Mouse (Mus musculus) olfactory bulb, adult 2 months (tissue): ENCODE results near the gene Ywhag. TPM values are rescaled to one million over a fixed set of nuclear protein-coding genes. Genes with fewer than 3 reads are reported as not detected.

Source experiments
- H3K27ac ChIP-seq: fragments of 200-500 bp; 2 replicates; pipeline ENCODE4 v1.5.1; 2012; ENCODE audit warnings: low read depth, low read length; ENCODE audit not compliant: insufficient read depth
- H3K4me1 ChIP-seq: fragments of 200-500 bp; 2 replicates; pipeline ENCODE4 v1.6.1; 2012; ENCODE audit warnings: low read length; ENCODE audit not compliant: control insufficient read depth, insufficient read depth
- H3K4me3 ChIP-seq: fragments of 200-500 bp; 2 replicates; pipeline ENCODE4 v1.5.1; 2012; ENCODE audit warnings: mild to moderate bottlenecking, low read depth, low read length, moderate library complexity; ENCODE audit not compliant: insufficient read depth
- CTCF ChIP-seq: fragments of 200-500 bp; IDR thresholded peaks from 2 replicates; pipeline ENCODE4 v1.5.1; 2012; ENCODE audit warnings: low read depth, mild to moderate bottlenecking, low read length, moderate library complexity; ENCODE audit not compliant: insufficient read depth
- POLR2A ChIP-seq: fragments of 200-500 bp; IDR thresholded peaks from 2 replicates; pipeline ENCODE4 v1.6.1; 2012; ENCODE audit warnings: mild to moderate bottlenecking, low read depth, low read length, moderate library complexity; ENCODE audit not compliant: insufficient read depth
- WGBS: fragments of 180-500 bp; shearing (Covaris S2); methylation state at CpG from one replicate; pipeline ENCODE4 v1.1.7; 2018; 5-methylcytosine and 5-hydroxymethylcytosine counted together
- polyA plus RNA-seq: library from polyadenylated mRNA; stranded (reverse); fragments of >200 nt; gene quantifications from 2 replicates; pipeline ENCODE4 v1.2.4, GENCODE M21; 2012; ENCODE audit warnings: low replicate concordance; ENCODE audit not compliant: missing spikeins, insufficient read depth, insufficient read length

The Ywhag gene
- polyA plus RNA-seq, 1 experiment = 282 TPM

DNA sequence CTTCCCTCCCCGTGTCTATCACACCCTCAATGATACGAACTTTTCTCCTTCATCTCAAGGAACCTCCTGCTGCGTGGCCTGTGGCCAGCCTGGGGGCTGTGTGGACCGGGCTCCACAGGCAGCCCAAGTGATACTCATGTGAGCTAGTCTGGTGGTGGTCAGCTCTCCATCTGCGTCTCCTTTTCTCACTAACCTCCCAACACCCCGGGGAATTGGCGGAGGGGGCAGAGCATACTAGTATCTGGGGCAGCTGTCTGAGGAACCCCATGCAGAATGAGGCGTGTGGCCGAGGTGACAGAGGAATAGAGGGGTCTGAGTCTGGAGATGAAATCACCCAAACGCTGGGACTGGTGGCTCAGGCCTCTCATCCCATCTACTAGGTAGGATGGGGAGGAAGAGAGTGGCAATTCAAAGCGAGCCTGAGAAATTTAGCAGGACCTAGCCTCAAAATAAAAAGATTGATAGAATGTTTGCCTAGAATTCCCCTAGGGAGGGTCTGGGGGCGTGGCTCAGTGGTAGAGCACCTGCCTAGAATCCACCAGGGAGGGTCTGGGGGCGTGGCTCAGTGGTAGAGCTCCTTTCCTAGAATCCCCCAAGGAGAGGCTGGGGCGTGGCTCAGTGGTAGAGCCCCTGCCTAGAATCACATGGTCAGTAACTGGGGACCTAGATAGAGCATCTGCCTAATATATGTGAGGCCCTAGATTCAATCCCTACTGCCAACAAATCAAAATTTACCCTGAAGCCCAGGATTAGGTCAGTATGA lies 64.6 kb downstream of the Ywhag start:
- TF ChIP-seq POLR2A (no peak), CTCF (no peak)
- H3K4me3 ChIP-seq = no peak overlapping the region
- WGBS = 81% methylated on average over 14 of the region's 14 CpGs
- peaks cover 27% of the 10 kb centered on the region for H3K4me1 ChIP-seq
- no peak overlapping the region for H3K27ac ChIP-seq

DNA sequence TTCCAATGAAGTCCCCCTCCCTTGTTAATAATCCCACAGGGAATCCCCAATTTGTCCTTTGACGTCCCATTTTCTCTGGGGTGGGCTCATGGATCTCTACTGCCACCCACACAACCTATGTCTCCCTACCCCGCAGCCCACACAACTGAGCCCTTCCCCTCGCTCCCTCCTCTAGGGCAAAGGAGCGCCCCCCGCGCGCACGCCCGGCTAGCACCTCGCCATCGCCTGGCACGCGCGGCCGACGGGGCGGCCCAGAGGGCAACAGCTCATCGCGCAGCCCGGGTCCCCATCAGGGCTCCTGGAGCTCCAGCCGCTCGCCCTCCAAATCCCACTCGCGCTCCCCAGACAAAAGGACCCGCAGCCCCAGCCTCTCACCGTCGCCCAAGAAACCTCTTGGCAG lies 65.8 kb downstream of the Ywhag start:
- TF ChIP-seq POLR2A (no peak), CTCF (no peak)
- peaks cover 25% of the 10 kb centered on the region for H3K4me1 ChIP-seq
- H3K4me3 ChIP-seq = peak overlapping the region; percentile 54
- WGBS = 32% methylated on average over 27 of the region's 27 CpGs
- 0 out of 2 replicates have a peak overlapping the region, but pooled peaks have one; percentile 57 for H3K27ac ChIP-seq

DNA sequence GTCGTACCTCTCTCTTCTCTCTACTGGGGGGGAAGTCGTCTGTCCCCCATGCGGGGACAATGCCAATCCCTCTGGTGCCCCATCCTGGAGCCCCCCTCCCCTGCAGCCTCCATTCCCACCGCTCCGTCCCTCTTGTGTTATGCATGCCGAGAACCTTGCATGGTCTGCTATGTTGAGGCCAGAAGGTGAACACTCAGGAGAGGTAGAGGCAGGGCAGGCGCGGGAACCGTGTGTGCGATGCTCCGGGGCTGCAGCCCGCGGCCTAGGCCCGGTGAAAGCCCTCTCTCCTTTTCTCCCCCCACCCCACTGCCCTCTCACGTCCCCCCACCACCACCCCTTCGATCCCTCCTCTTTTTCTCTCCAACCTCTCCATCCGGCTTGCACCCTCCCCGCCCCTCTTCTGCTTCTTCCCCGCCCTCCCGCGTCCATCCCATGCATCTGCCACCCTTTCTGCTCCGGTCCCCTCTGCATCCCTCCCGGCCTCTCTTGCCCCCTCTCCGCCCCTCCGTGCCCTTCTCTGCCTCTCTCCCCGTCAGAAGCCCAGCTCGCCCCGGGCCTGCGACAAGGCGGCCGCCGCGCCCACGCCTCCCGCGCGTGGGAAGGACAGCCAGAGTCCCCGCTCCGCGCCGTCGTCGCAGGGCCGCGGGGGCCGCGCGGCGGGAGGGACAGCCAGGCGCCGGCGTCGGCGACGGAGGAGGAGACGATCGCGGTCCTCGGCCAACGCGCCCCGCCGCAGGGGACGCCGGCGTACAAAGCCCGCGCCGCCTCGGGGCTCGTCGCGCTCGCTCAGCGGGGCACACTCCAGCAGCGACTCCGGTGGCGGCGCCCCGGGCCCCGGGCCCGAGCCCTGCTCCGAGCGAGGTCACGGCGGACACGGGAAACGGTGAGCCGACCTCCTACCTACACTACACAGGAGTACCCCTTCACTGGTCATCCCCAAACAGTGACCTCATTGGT lies 66.5 kb downstream of the Ywhag start:
- peak overlapping the region; percentile 54 for H3K4me3 ChIP-seq
- 0 out of 2 replicates have a peak, but pooled peaks have one; percentile 31 for TF ChIP-seq POLR2A
- no peak for TF ChIP-seq CTCF
- peak overlapping the region; percentile 66 for H3K27ac ChIP-seq
- WGBS = 5% methylated on average over 84 of the region's 89 CpGs
- peaks cover 18% of the 10 kb centered on the region for H3K4me1 ChIP-seq

DNA sequence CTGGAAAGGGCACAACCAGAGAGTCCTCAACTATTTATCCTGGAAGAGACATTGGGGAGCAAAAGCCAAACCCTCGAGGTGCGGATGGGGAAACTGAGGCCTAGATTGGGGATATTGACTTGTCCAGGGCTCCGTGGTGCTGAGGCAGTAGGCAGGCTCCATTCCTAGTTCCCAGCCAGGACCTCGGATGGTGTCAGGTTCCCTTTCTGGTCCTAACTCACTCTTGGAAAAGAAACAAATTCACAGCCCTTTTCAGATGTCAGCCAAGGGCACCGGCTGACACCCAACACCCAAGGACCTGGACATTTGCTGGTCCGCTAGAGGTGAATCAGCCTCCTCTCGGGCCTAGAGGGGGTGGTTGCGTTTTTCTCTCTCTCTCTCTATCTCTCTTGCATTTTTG lies 67.8 kb downstream of the Ywhag start:
- Histone ChIP-seq H3K27ac (no peak overlapping the region), H3K4me3 (no peak overlapping the region), H3K4me1 (peaks cover 17% of the 10 kb centered on the region)
- TF ChIP-seq POLR2A (no peak), CTCF (no peak)
- WGBS = 73% methylated on average over 8 of the region's 8 CpGs

Other genes with a start within 250 kb of the Ywhag start
- gene Tmem120a, start 190.2 kb downstream of the Ywhag start, polyA plus RNA-seq = not detected in 2 replicates
- not detected in 2 replicates for gene Styxl1, start 156.2 kb downstream of the Ywhag start, polyA plus RNA-seq
- 359 and 724 TPM in 2 replicates for gene Mdh2, start 156.1 kb downstream of the Ywhag start, polyA plus RNA-seq
- gene Srrm3, start 127.7 kb downstream of the Ywhag start, polyA plus RNA-seq = not detected in 2 replicates
- gene Hspb1, start 46.7 kb downstream of the Ywhag start, polyA plus RNA-seq = not detected in 2 replicates
- not detected in 2 replicates for gene Ssc4d, start 39.9 kb upstream of the Ywhag start, polyA plus RNA-seq
- gene Zp3, start 45.5 kb upstream of the Ywhag start, polyA plus RNA-seq = not detected in 2 replicates
- not detected in 2 replicates for gene Dtx2, start 60.2 kb upstream of the Ywhag start, polyA plus RNA-seq
- not detected in 2 replicates for gene Upk3b, start 103.9 kb upstream of the Ywhag start, polyA plus RNA-seq
- not detected in 2 replicates for gene Upk3bl, start 119.9 kb upstream of the Ywhag start, polyA plus RNA-seq
- gene Rasa4, start 149.3 kb upstream of the Ywhag start, polyA plus RNA-seq = not detected in 2 replicates
- gene Polr2j, start 182.0 kb upstream of the Ywhag start, polyA plus RNA-seq = not detected in 2 replicates
- gene Lrwd1, start 201.5 kb upstream of the Ywhag start, polyA plus RNA-seq = not detected in 2 replicates
- not detected in 2 replicates for gene Alkbh4, start 201.5 kb upstream of the Ywhag start, polyA plus RNA-seq
- not detected in 2 replicates for gene Orai2, start 236.1 kb upstream of the Ywhag start, polyA plus RNA-seq